Mouse (Mus musculus): ENCODE data around the gene Fbxw21.

Gene Fbxw21

DNA sequence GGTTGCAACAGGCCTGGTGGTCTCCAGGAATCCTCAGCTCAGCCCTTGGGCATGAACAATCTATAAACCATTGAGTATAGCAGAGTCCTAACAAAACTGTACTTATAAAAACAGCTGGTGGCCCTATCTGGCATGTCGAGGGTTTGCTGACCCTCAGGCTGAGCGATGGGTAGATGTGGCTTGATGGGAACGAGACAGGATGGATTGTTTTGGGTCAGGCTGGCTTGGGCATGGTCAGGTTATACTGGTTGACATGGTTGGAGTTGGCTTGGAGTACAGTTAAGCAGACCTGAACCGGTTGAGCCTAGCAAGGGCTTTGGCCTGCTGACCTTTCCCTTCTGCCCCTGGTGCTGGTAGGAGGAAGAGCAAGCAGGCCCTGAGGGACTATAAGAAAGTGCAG is 50.7 kb downstream of the Fbxw21 start:
- no peak for DNase-seq

DNA sequence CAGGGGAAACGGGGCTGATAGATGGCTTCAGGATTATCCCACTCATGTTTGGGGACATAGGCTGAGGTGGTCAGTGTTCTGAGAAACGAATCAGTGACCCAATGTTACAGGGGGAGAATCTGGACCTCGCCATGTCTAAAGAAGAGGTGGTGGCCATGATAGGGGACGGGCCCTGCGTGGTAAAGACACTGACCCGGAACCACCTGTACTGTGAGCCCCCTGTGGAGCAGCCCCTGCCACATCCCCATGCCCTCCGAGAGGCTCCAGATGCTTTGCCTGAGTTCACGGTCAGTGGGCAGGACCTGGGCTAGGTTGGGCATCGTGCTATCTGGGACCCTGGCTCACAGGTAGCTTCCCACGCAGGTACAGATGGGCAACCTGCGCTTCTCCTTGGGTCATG is 51.6 kb downstream of the Fbxw21 start:
- no peak for DNase-seq

DNA sequence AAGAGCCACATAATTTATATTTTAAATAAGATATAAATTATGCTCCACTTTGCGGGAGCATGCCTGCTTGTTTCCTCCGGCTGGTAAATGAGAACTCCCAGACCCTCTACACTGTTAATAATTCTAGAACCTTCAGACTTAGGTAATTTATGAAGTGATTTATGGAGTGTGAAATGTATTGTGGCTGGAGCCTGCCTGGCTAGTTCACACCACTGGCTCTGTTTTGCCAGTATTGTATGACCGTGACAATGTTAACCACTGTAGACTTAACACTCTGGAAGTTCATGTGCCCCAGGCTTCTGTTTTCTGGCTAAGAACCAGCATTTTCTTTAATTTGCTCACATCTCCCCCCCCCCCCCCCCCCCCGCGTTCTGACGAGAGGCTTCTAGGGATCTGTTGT is 54.5 kb downstream of the Fbxw21 start:
- DNase-seq = no peak

DNA sequence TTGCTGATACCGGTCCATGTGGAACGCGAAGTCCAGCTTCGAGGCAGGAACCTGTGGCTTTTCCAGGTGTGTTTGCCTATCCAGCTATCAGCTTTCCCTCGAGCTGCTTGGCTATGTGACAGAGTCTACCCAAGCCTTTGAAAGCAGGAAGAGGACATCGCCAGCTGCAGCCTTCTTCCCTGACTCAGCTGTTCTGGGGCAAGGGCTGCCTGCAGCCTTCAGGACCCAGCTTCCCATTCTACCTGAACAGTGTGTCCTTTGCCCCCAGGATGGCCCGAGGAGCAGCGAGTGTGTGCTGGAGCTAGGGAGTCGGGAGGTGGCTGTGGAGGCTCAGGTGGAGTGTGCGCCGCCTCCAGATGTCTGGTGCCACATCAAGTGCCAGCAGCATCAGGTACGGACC is 56.2 kb downstream of the Fbxw21 start:
- no peak for DNase-seq

DNA sequence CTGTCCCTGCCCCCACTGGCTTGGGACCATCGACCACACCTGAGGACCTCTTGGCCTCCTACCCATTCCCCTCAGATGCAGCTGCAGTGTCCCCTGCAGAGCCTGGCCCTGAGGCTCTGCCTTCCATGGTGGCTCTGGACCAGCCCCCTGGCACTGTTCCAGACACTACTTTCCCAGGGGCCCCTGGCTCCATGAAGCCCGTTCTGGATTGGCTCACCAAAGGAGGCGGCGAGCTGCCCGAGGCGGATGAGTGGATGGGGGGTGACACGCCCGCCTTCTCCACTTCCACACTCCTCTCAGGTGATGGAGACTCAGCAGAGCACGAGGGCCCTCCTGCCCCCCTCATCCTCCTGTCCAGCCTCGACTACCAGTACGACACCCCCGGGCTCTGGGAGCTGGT is 56.8 kb downstream of the Fbxw21 start:
- no peak for DNase-seq

DNA sequence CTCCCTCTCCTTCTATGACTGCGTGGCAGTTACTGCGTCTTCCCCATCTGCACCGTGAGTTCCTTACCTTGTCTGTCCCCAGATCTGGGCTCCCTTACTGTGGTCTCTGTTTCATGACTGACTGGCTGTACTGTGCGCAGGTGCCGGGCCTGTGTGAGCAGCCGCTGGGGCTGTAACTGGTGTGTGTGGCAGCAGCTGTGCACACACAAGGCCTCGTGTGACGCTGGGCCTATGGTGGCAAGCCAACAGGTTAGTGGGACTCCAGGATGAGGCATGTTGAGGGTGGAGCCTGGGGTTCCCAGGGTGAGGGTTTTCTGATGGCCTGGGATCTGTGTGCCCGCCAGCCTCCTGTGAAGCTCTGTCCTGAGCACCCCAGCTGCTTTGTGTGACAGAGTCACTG is 57.8 kb downstream of the Fbxw21 start:
- DNase-seq = no peak

DNA sequence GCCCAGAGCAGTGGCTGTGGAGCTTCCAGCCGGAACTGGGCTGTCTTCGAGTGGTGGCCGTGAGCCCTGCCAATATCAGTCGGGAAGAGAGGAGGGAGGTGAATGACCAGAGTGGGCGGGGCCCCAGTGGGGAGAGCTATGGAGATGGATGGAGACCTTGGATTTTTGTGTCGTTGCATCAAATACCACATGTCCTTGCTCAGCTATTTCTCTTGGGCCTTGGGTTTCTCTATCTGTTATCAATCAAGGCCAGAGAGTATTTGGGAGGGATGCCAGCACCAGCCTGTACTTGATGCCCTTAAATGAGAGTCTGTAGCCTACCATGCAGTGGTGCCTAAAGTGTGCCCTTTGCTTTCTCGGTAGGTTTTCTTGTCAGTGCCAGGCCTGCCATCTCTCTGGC is 58.6 kb downstream of the Fbxw21 start:
- DNase-seq = no peak

DNA sequence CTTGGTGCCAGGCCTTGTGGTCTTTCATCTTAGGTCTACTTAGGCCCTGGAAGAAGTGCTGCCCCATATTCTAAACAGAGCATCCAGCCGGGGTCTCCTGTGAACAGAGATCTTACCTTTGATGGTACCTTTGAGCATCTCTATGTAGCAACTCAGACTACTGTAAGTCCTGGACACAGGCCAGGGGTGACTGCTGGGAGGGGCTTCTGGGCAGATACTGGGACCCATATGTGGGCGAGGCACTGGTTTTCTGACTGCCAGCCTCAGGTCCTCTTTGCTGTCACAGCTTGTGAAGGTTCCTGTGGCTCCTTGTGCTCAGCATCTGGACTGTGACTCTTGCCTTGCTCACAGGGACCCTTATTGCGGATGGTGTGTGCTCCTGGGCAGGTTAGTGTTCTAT is 59.3 kb downstream of the Fbxw21 start:
- no peak for DNase-seq

DNA sequence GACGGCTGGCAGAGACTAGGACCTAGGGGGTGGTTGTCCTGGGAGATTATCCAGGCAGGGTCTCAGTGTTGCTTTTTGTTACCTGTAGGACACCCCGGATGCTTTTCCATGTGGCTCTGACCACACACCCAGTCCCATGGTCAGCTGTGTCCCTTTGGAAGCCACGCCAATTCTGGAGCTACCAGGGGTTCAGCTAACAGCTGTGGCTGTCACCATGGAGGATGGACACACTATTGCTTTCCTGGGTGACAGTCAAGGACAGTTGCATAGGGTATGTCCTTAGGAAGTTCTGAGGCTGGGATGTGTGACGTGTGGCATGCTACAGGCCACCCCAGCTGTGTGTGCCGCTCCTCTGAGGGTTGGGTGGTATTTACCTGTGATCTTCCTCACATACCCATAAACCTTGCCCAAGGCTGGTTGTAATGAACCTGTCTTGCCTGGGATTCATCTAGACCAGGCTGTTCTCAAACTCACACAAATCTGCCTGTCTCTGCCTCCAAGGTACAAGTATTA is 59.9 kb downstream of the Fbxw21 start:
- DNase-seq = no peak

DNA sequence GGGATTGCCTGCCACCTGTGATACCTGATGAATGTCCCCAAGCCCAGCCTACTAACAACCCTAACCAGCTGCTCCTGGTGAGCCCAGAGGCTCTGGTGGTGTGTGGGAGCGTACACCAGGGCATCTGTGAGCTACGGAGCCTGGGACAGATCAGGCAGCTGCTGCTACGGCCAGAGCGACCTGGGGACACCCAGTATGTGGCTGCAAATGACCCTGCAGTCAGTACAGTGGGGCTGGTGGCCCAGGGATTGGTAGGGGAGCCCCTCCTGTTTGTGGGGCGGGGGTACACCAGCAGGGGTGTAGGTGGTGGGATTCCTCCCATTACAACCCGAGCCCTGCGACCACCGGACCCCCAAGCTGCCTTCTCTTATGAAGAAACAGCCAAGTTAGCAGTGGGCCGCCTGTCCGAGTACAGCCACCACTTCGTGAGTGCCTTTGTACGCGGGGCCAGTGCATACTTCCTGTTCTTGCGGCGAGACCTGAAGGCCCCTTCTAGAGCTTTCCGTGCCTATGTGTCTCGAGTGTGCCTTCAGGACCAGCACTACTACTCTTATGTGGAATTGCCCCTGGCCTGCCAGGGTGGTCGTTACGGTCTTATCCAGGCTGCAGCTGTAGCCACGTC is 61.4 kb downstream of the Fbxw21 start:
- DNase-seq = no peak

DNA sequence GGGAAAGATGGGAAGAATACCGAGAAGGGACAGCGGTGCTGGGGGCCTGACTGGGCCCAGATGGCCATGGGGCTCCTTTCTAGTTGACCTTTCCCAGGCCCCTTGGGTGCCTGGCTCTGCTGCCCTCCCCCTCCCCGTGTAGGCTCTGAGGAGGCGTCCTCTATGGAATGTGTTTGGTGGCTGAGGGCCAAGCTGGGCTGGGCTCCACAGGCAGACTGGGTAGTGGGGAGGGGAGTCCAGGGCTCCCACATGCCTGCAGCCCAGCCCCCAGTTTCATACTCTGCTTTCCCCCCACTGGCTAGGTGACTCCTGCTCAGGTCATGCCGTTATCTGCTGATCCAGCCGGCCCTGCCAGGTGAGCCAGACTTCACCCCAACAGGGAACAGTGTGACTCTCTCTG is 62.9 kb downstream of the Fbxw21 start:
- DNase-seq = no peak

DNA sequence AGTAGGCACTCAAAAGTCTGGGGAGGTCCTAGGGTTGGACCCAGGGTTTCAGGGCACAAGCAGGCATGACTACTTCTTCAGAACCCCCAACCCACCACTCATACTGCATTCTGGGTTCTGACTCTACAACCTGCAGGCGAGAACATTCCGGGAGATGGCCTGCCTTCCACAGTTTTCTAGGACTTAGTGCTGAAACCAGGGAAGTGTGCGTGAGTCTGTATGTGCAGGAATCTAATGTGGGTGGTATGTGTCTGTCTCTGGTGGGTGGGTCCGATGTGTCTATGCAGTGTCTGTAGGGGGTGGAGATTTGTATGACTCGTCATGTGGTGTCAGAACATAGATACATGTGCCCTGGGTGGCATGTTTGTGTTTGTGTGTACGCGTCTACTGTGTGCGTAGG is 63.5 kb downstream of the Fbxw21 start:
- no peak for DNase-seq

DNA sequence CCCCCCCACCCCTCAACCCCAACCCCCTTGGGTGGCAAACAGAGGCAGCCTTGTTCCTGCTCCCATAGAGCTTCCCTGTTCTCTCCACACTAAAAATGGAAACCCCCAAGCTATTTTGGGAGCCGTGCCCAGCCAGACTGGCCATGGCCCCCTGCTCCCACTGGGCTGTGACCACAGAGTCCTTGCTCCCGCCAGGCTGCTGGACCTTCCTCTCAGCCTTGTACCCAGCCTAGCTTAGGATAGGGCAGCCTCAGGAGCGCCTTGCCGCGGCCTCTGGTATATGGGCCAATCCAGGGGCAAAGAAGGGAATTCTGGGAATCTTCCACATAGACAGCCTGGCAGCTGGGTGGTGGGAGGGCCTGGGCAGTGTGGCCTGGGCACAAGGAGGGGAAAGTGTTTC is 64.0 kb downstream of the Fbxw21 start:
- DNase-seq = peak; percentile 34

DNA sequence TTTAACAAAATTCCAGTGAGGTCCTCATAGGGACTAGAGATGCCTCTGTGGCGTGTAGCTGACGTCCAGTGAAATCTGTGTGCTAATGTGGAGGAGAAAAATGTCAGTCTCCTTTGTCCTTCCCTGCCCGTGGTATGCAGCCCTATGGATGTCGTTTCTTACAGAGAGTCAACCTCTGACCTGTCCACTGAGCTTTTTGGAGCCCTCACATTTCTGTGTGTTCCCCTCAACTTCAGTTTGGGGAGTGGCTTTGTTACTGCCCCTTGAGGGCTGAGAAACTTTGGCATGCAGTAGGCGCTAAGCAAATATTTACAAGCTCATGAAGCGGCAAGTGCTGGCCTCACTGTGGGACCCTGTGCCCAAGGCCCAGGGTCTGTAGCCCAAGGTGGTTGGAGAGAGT is 64.5 kb downstream of the Fbxw21 start:
- no peak for DNase-seq

DNA sequence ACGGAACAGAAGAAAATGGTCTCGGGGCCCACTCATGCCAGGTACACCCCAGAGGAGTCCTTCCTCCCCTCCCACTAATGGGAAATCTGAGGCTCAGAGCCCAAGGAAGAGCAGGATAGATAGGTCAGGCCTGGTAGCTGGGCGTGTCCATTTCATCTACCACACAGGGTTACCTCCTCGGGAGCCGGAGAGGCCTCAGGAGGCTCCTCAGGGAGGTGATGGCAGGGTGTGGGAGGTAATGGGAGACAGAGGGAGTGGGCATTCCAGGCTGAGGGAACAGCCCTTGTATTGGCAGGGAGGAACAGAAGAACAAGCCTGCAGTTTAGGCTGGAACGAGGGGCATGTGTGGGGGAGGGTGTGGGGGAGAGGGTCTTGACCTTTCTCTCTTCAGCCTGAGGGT is 65.0 kb downstream of the Fbxw21 start:
- DNase-seq = no peak

DNA sequence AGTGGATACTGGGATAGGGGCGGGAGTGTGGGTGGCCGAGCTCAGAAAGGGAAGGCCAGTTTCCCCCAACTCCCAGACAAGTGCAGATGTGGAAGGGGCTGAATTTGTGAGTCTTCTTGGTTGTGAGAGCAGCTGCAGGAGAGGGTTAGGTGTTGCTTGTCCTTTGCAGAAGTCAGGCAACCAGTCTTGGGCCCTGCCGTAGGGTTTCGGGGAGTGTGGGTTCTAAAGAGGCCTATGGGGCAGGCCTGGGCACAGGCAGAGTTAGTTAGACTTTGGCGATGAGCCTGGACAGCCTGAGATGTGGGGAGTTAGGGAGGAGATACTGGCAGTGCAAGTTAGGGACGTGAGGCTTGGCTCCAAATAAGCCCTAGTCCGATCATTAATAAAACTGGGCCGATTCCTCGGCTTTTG is 65.6 kb downstream of the Fbxw21 start:
- DNase-seq = no peak

DNA sequence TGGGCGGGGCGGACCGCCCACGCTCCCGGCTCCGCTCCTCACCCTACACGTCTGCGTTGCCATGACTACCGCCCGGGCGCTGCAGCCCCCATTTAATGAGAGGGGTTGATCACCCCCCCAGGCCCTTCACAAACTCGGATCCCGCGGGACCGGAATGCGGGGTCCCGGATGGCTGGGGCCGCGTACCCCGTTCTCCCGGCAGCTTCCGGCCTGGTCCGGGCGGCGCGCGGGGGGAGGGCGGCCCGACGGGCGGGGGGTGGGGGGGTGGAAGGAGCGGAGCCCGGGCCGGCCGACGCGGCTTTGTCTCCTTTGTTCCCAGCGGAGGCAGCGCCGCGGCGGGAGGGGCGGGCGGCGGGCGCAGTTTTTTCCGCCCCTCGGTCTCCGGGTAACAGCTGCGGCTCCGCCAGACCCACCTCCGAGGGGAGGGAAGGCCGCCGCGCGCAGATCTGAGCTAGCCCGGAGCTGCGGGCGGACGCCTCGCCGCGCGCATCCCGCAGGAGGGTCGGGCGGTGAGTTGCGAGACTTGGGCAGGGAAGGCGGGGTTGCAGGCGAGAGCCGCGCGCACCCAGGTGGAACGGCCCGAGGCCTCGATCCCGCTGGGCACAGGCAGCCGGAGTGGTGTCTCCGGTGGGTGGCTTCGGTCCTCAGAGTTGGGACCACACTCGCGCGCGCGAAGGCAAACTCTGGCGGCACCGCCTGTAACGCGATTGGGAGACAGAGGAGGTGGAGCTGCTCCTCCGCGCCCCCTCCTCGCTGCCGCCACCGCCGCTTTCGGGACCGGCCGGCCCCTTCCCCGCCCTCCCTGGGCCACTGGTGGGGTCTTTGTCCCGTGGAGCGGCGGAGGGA is 66.5 kb downstream of the Fbxw21 start, which contains the start of gene Plxnb1:
Plxnb1 (plus strand) TSS at position 253 of the 846 bp plus-strand sequence.
- DNase-seq = peak; percentile 50

DNA sequence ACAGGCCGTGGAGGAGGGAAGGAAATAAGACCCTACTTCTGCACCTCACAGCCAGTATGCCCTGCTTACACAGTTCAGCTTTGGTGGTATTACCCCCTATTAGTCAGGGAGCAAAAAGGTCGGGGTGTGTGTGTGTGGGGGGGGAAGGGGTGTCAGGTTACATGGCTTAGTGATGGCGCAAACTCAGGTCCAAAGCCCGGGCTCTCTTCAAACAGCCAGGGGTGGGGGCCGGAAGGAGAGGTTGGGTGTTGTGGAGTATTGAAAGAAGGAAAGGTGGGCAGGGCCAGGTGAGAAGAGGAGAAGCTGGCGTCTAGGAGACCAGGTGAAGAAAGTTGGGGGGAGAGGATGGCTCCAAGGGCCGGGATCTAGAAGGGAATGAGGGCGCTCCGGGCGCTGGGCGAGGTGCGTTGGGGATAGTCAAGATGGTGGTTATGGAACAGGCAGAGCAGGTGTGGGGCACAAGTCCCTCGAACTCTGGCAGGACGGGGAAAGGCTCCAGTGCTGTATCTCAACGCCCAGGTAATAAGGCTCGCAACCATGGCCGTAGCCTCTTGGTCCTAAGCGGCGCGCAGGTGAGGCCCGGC is 67.2 kb downstream of the Fbxw21 start:
- no peak for DNase-seq

DNA sequence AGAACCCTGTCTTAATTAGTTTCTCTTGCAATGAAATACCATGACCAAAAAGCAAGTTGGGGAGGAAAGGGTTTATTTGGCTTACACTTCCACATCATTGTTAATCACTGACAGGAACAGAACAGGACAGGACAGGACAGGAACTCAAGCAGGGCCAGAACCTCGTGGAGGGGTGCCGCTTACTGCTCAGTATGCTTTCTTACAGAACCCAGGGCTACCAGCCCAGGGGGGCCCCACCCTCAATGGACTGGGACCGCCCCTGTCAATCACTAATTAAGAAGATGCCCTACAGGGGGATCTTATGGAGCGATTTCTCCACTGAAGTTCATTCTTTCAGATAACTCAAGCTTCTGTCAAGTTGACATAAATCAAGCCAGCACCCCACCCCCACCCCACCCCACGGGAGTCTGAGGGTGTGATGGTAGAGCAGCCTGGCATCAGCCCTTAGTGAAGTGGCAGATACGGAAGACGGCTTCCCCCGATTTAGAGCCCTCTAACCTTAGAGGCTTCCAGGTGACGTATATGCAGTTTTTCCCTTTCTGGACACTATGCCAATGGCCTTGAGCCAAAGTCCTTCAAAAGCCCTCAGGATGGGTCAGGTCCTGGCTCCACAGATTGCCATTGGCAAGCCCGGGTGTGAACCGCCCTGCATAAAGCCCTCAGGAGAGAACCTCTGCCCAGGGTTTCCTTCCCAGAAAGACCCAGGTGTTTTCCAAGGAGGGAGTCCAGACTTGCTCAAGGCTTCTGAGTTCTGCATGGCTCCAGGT is 67.9 kb downstream of the Fbxw21 start:
- no peak for DNase-seq

DNA sequence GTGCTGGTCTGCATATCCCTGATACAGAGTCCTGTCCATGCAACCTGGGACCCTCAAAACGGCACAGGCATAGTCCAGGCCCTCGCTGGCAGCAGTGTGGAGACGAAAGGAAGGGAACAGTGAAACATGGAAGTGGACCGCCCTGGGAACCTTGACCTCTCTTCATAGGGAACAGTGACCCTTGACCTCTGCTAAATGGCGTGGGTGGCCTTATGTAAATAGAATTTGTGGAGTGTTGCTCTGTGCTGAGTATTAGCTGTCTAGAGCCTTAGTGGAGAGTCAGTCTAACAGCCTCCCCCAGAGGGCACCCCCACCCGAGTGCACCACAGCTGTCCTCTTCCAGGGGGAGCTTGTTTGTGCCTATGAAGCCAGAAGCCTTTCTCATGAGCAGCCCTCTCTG is 69.0 kb downstream of the Fbxw21 start:
- no peak for DNase-seq

DNA sequence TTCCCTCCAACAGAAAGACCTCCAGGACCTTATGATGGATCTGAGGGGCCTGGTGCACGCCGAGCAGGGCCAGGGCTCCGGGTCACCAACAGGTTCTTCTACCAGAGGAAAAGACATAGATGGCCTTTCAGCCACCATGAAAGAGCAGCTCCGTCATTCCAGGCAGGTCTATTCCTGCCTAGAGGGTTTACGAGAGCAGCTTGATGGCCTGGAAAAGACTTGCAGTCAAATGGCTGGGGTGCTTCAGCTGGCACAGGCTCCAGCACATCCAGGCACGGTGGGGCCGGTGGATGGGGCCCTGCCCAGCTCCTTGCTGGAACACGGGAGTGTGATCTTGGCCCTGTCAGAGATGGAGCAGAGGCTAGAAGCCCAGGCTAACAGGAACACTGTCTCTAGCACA is 70.0 kb downstream of the Fbxw21 start:
- DNase-seq = no peak

DNA sequence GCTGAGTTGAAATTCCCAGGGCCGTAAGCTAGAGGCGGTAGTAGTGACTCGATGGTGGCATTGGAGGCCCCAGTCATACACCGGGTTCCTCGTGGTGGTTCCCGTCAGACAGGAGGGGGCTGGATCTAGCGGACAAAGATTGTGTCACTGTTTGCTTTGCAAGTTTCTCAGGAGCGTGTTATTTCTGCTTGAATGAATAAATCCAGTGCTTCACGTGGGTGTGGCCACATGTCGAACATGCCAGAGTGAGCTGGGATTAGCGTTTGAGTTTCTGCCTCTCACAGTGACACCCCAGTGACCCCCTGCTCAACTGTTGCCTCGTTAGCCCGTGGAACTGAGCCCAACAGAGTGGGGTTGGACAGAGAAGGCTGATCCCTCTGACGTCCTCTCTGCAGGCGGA is 71.4 kb downstream of the Fbxw21 start:
- no peak for DNase-seq
